Mouse (Mus musculus): ENCODE results near the gene Olfr287.

Gene Olfr287

GRCm38 (mm10) chr15:98220877-98221276 lies at the start of gene Olfr287, which contains the start of gene Gm44579:
Olfr287 (minus strand) TSS chr15:98221056.
Gm44579 (minus strand) TSS chr15:98220977.
- DNase-seq (ENCODE audit: low spot score): peak; percentile 6

- no peak for DNase-seq (ENCODE audit: low spot score)
Measured at GRCm38 (mm10) chr15:98257776-98258175, 36.9 kb upstream of the Olfr287 start.

- DNase-seq (ENCODE audit: low spot score): no peak
Measured at GRCm38 (mm10) chr15:98257193-98257592, 36.3 kb upstream of the Olfr287 start, which contains the start of gene H1fnt. H1fnt (minus strand) TSS chr15:98257293.

GRCm38 (mm10) chr15:98256271-98256670 lies 35.4 kb upstream of the Olfr287 start:
- DNase-seq (ENCODE audit: low spot score): no peak

GRCm38 (mm10) chr15:98235442-98235841 lies 14.6 kb upstream of the Olfr287 start:
- no peak for DNase-seq (ENCODE audit: low spot score)

GRCm38 (mm10) chr15:98234350-98234749 lies 13.5 kb upstream of the Olfr287 start, which contains the start of gene Olfr286:
Olfr286 (minus strand) TSS chr15:98234450.
- DNase-seq (ENCODE audit: low spot score): no peak

GRCm38 (mm10) chr15:98226096-98226495 lies 5.2 kb upstream of the Olfr287 start:
- no peak for DNase-seq (ENCODE audit: low spot score)

GRCm38 (mm10) chr15:98225610-98226009 lies 4.8 kb upstream of the Olfr287 start:
- DNase-seq (ENCODE audit: low spot score): no peak

GRCm38 (mm10) chr15:98222377-98222776 lies 1.5 kb upstream of the Olfr287 start:
- no peak for DNase-seq (ENCODE audit: low spot score)

GRCm38 (mm10) chr15:98214130-98214529 lies 6.7 kb downstream of the Olfr287 start:
- DNase-seq (ENCODE audit: low spot score): no peak

- no peak for DNase-seq (ENCODE audit: low spot score)
Measured at GRCm38 (mm10) chr15:98213336-98213870, 7.5 kb downstream of the Olfr287 start.

- no peak for DNase-seq (ENCODE audit: low spot score)
Measured at GRCm38 (mm10) chr15:98209676-98210075, 11.2 kb downstream of the Olfr287 start.

- no peak for DNase-seq (ENCODE audit: low spot score)
Measured at GRCm38 (mm10) chr15:98195442-98195841, 25.4 kb downstream of the Olfr287 start, which contains the start of gene Olfr288. Olfr288 (minus strand) TSS chr15:98195542.

- no peak for DNase-seq (ENCODE audit: low spot score)
Measured at GRCm38 (mm10) chr15:98184456-98184855, 36.4 kb downstream of the Olfr287 start.

- no peak for DNase-seq (ENCODE audit: low spot score)
Measured at GRCm38 (mm10) chr15:98181856-98182570, 38.8 kb downstream of the Olfr287 start.

- peak; percentile 92 for DNase-seq (ENCODE audit: low spot score)
Measured at GRCm38 (mm10) chr15:98181132-98181711, 39.6 kb downstream of the Olfr287 start.

GRCm38 (mm10) chr15:98180567-98181131 lies 40.2 kb downstream of the Olfr287 start:
- DNase-seq (ENCODE audit: low spot score): no peak

GRCm38 (mm10) chr15:98177320-98177719 lies 43.5 kb downstream of the Olfr287 start:
- DNase-seq (ENCODE audit: low spot score): no peak

GRCm38 (mm10) chr15:98173821-98174220 lies 47.0 kb downstream of the Olfr287 start:
- DNase-seq (ENCODE audit: low spot score): peak; percentile 86

- no peak for DNase-seq (ENCODE audit: low spot score)
Measured at GRCm38 (mm10) chr15:98172113-98172512, 48.7 kb downstream of the Olfr287 start.

- DNase-seq (ENCODE audit: low spot score): no peak
Measured at GRCm38 (mm10) chr15:98170917-98171316, 49.9 kb downstream of the Olfr287 start.

GRCm38 (mm10) chr15:98170365-98170764 lies 50.5 kb downstream of the Olfr287 start:
- DNase-seq (ENCODE audit: low spot score): peak; percentile 58

GRCm38 (mm10) chr15:98168622-98169004 lies 52.2 kb downstream of the Olfr287 start:
- DNase-seq (ENCODE audit: low spot score): no peak
